Mouse (Mus musculus) lung, postnatal 0 days (tissue): Measurements from ENCODE around the gene Ccnl1.

Source experiments
- CTCF ChIP-seq: IDR thresholded peaks from 2 replicates; pipeline ENCODE4 v1.5.1; 2016; ENCODE audit warnings: antibody characterized with exemption, mild to moderate bottlenecking
- EP300 ChIP-seq: IDR thresholded peaks from 2 replicates; pipeline ENCODE4 v1.6.1; 2016; ENCODE audit warnings: antibody characterized with exemption, mild to moderate bottlenecking, control low read depth

DNA sequence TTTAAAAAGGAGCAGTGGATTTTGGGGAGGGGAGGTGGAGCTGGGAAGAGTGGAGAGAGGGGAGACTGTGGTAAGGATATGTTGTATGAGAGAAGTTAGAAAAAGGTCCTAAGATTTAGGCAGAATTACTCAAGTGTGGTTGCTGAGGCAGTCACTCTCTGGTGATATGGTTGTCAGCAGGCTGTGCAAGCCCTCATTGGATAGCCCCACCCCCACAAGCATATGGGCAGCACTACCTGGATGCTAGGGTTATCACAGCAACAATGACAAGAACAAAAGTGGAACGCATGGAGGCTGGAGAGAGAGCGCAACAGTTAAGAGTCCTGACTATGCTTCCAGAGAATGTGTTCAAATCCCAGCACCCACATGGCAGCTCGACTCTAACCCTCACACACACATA lies 13.3 kb downstream of the Ccnl1 start:
- TF ChIP-seq CTCF, result no peak
- TF ChIP-seq EP300, result no peak
